Mouse (Mus musculus) liver, embryonic 18 days (tissue): Measurements from ENCODE around the gene Grip1. TPM values are rescaled to one million over a fixed set of nuclear protein-coding genes. Genes with fewer than 3 reads are reported as not detected.

Source experiments
- polyA plus RNA-seq: library from polyadenylated mRNA; depleted of rRNA; stranded (reverse); fragments of >200 nt; gene quantifications from 2 replicates; pipeline ENCODE4 v1.2.3, GENCODE M21; 2012; rRNA removed

Grip1 gene
- polyA plus RNA-seq = 1.2 and 1.6 TPM in 2 replicates

GRCm38 (mm10) chr10:119453431-119454105 is at the start of gene Grip1:
Gene Grip1 (plus strand): TSS chr10:119453830.

GRCm38 (mm10) chr10:120112507-120113396 is 659.1 kb downstream of the Grip1 start, which contains the start of gene Helb:
Gene Helb (minus strand): TSS chr10:120112987.

Other genes starting within 250 kb of the Grip1 start
- 9.7 and 11.2 TPM in 2 replicates for gene Cand1, start 213.8 kb upstream of the Grip1 start, polyA plus RNA-seq